Mouse (Mus musculus) stomach, postnatal 0 days (tissue): Measurements from ENCODE around the gene 4933415A04Rik. TPM values are rescaled to one million over a fixed set of nuclear protein-coding genes. Genes with fewer than 3 reads are reported as not detected.

Source experiments
- ATAC-seq: fragments of 200-750 bp; cut with Nextera tagmentation; 2 replicates; pipeline ENCODE4 v1.8.0; 2017; ENCODE audit not compliant: low FRiP score, low TSS enrichment
- DNase-seq: peaks from one replicate; pipeline ENCODE4 v3.0.0-alpha.2; 2016; ENCODE audit warnings: low spot score
- H3K27ac ChIP-seq: fragments of 300-500 bp; sonication (generic); replicated peaks from 2 replicates; pipeline ENCODE4 v1.5.1; 2014; ENCODE audit warnings: mild to moderate bottlenecking, control low read depth
- H3K27me3 ChIP-seq: fragments of 300-500 bp; sonication (generic); 2 replicates; pipeline ENCODE4 v1.6.1; 2014; ENCODE audit warnings: low read length; ENCODE audit not compliant: control insufficient read depth, insufficient read depth
- H3K36me3 ChIP-seq: fragments of 300-500 bp; sonication (generic); 2 replicates; pipeline ENCODE4 v1.6.1; 2014; ENCODE audit warnings: low read length, mixed read lengths; ENCODE audit not compliant: control insufficient read depth, insufficient read depth
- H3K4me1 ChIP-seq: fragments of 300-500 bp; sonication (generic); replicated peaks from 2 replicates; pipeline ENCODE4 v1.6.1; 2014; ENCODE audit warnings: antibody characterized with exemption; ENCODE audit not compliant: control insufficient read depth, insufficient read depth
- H3K4me2 ChIP-seq: fragments of 300-500 bp; sonication (generic); replicated peaks from 2 replicates; pipeline ENCODE4 v1.6.1; 2014; ENCODE audit warnings: low read depth, mild to moderate bottlenecking, control low read depth, moderate library complexity
- H3K4me3 ChIP-seq: fragments of 300-500 bp; sonication (generic); 2 replicates; pipeline ENCODE4 v1.5.1; 2014; ENCODE audit warnings: low read depth, low read length, control low read depth
- H3K9ac ChIP-seq: fragments of 300-500 bp; sonication (generic); 2 replicates; pipeline ENCODE4 v1.6.1; 2014; ENCODE audit warnings: mild to moderate bottlenecking, low read length, control low read depth, mixed read lengths
- H3K9me3 ChIP-seq: fragments of 300-500 bp; sonication (generic); 2 replicates; pipeline ENCODE4 v1.6.1; 2016; ENCODE audit warnings: low read length; ENCODE audit not compliant: control insufficient read depth
- CTCF ChIP-seq: IDR thresholded peaks from 2 replicates; pipeline ENCODE4 v1.5.1; 2016; ENCODE audit warnings: antibody characterized with exemption, low read depth, mild to moderate bottlenecking, moderate library complexity
- EP300 ChIP-seq: optimal IDR thresholded peaks from 2 replicates; pipeline ENCODE3; 2016; ENCODE audit warnings: antibody characterized with exemption
- WGBS: fragments of 180-500 bp; shearing (Covaris S2); extraction: QIAGEN DNeasy Blood & Tissue Kit; methylation state at CpG from one replicate; pipeline ENCODE4 v1.1.7; 2014; 5-methylcytosine and 5-hydroxymethylcytosine counted together
- polyA plus RNA-seq: library from polyadenylated mRNA; unstranded; fragments of >200 nt; fragmentation: Nextera tagmentation; extraction: Ambion mirVana; gene quantifications from 2 replicates; pipeline ENCODE4 v1.2.1, GENCODE M21; 2015

Gene 4933415A04Rik
- polyA plus RNA-seq, 1 experiment from 2014 or later = 2.4 TPM

DNA sequence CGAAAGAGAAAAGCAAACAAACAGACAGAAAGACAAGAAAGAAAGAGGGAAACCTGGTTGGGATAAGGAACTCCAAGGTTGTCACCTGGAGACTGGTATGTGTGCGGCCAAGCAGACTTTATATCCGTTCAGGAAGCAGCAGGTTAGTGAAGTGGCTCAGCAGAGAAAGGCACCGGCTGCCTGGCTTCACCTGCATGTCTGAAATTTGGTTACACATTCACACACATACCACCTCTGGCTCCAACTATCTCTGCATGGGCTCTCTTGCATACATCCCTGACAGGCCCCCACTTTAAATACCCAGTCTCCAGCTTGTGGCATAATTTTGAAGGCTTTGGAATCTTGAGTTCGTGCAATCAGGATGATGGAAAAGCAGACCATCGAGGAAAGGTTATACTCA, 19.0 kb downstream of the 4933415A04Rik start:
- Histone ChIP-seq H3K4me3 (no peak overlapping the region), H3K4me1 (no peaks in the 10 kb centered on the region), H3K9me3 (no peaks in the 10 kb centered on the region), H3K4me2 (no peak overlapping the region), H3K9ac (no peak overlapping the region), H3K27me3 (no peaks in the 10 kb centered on the region), H3K36me3 (no peaks in the 10 kb centered on the region), H3K27ac (no peak overlapping the region)
- DNase-seq (no peak), ATAC-seq (no peak)
- WGBS = 70% methylated on average over 6 of the region's 6 CpGs
- TF ChIP-seq EP300 (no peak), CTCF (no peak)

DNA sequence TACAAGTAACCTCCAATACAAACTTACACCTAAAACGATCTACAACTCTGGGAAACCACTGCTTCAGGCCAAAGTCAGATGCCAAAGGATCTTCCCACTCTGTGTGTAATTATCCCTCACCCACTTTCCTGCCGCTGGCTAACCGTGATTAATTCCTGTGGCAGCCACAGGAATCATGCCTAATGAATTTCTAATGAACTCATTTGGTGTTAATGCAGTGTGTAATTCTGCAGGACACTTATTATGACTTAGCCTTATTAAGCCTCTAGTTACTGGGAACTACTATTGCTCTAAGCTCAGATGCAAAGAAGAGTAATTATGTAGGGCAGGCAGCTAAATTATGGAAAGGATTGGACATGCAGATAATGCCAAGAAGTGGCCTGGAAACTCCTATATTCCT, 21.6 kb downstream of the 4933415A04Rik start:
- WGBS = 65% methylated on average over 3 of the region's 3 CpGs
- Histone ChIP-seq H3K4me2 (no peak overlapping the region), H3K4me3 (no peak overlapping the region), H3K9me3 (no peaks in the 10 kb centered on the region), H3K4me1 (no peaks in the 10 kb centered on the region), H3K27ac (no peak overlapping the region), H3K9ac (no peak overlapping the region), H3K27me3 (no peaks in the 10 kb centered on the region), H3K36me3 (no peaks in the 10 kb centered on the region)
- ATAC-seq (no peak), DNase-seq (no peak)
- TF ChIP-seq CTCF = no peak
- no peak for TF ChIP-seq EP300

DNA sequence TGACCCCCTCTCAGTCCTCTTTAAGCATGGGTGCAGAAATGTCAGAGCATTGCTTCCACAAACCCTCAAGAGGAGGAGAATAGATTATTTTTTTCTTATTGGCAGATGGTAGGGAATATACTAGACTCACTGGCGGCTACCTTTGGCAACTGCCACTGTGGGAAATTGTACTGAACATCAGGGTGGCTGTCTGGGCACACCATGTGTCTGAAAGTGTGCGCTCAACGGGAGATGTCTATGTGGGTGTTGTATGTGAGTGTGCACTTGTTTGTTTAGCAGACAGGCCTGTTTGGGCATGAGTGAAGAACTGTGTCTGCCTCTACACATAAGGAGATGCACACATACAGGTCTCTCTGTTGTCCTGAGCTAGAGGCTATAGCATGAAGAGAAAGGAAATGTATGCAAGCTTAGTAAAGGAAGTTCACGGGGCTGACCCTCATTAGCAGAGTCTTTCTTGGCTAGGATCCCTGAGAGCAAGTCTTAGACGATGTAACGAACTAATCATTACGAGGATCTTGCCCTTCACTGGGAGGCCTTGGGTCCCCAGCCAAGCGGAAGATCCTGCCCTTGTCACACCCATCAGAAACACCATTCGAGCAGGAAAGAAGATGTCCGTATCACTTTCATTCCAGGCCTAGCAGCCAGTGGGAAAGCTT, 23.3 kb downstream of the 4933415A04Rik start:
- no peak for DNase-seq
- 66% methylated on average over 10 of the region's 10 CpGs for WGBS
- Histone ChIP-seq H3K9ac (no peak overlapping the region), H3K36me3 (no peaks in the 10 kb centered on the region), H3K4me1 (no peaks in the 10 kb centered on the region), H3K4me2 (no peak overlapping the region), H3K9me3 (no peaks in the 10 kb centered on the region), H3K27ac (no peak overlapping the region), H3K4me3 (no peak overlapping the region), H3K27me3 (no peaks in the 10 kb centered on the region)
- no peak for TF ChIP-seq CTCF
- no peak for ATAC-seq

DNA sequence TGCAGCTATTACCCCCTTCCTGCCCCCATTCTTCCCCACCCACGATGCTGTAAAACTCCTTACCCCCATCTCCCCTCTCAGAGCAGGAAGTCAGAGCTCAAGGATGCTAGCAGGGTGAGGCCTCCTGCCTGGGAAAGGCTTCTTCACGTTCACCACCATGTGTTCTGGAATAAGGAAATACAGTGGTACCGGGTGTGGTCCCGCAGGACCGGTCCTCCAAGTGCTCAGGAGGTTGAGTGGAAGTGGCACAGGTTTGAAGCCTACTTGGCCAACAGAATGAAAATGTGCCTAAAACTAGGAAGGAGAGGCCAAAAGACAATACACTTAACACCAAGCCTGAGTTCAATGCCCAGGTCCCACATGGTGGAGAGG, 23.8 kb downstream of the 4933415A04Rik start:
- H3K4me3 ChIP-seq = no peak overlapping the region
- WGBS = 57% methylated on average over 5 of the region's 5 CpGs
- no peaks in the 10 kb centered on the region for H3K9me3 ChIP-seq
- TF ChIP-seq CTCF (no peak), EP300 (no peak)
- no peak overlapping the region for H3K9ac ChIP-seq
- H3K36me3 ChIP-seq = no peaks in the 10 kb centered on the region
- DNase-seq = peak; percentile 40
- no peaks in the 10 kb centered on the region for H3K27me3 ChIP-seq
- H3K27ac ChIP-seq = no peak overlapping the region
- no peak overlapping the region for H3K4me2 ChIP-seq
- ATAC-seq = peak; percentile 54; the same call in 1 of the 2 replicates
- H3K4me1 ChIP-seq = no peaks in the 10 kb centered on the region

DNA sequence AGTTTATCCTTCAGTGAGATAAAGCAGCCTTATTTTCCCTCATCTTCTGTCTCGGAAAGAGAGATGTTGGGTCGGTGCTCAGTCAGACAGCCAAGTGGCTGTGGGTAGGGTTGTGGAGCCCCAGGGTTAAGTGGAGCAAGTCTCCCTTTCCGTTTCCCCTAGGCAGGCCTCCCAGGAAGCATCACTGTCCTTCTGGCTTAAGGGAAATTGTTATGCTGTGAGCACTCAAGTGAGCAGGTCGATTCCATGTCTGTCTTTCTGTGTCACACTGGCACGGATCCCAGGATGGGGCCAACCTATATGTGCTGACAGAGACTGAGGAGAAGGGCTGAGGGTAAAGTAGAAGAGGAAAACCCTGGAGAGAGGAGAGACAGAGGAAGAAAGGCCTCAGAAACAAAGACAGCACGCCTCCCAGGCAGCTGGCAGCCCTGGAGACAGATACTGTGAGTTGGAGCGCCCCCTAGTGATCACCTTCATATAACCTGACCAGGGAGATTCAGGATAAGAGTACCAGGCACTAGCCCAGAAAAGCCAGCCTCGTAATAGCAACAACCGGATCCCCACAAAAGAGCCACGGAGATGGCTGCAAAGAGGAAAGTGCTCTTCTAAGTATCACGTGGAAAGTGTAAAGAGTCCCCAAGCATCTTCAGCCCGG, 26.1 kb downstream of the 4933415A04Rik start:
- Histone ChIP-seq H3K9me3 (no peaks in the 10 kb centered on the region), H3K9ac (no peak overlapping the region; the same call in 1 of the 2 replicates), H3K36me3 (no peaks in the 10 kb centered on the region), H3K4me2 (no peak overlapping the region), H3K27ac (peak overlapping the region; percentile 36; the same call in 1 of the 2 replicates), H3K4me3 (no peak overlapping the region), H3K27me3 (no peaks in the 10 kb centered on the region), H3K4me1 (no peaks in the 10 kb centered on the region)
- WGBS = 23% methylated on average over 12 of the region's 12 CpGs
- ATAC-seq (peak; percentile 57; the same call in 1 of the 2 replicates), DNase-seq (peak; percentile 88)
- TF ChIP-seq CTCF (peak; percentile 91), EP300 (no peak)

DNA sequence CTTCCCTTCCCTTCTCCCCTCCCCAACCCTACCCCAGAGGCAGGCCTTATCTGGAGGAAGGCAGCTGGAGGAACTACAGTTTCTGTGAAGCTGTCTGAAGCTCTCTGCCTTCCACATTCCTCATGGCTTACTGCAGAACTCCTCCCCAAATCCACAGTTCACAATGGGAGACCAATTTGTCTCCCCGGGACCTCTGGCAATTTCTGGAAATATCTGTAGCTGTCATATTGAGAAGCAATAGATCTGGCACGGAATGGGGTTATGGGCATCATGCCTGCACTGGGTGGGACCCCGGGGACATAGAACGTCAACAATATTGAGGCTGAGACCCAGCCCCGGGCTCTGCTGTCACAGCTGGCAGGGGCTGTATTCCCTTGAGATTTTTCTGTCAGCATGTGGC, 31.1 kb downstream of the 4933415A04Rik start:
- Histone ChIP-seq H3K36me3 (no peaks in the 10 kb centered on the region), H3K9me3 (no peaks in the 10 kb centered on the region), H3K27me3 (no peaks in the 10 kb centered on the region), H3K27ac (peak overlapping the region; percentile 64), H3K4me1 (no peaks in the 10 kb centered on the region), H3K4me2 (no peak overlapping the region), H3K9ac (no peak overlapping the region), H3K4me3 (no peak overlapping the region)
- DNase-seq (no peak), ATAC-seq (peak; percentile 71; the same call in 1 of the 2 replicates)
- 18% methylated on average over 5 of the region's 5 CpGs for WGBS
- TF ChIP-seq EP300 (no peak), CTCF (no peak)
